10 mouse cellular contexts compared by ENCODE assay signal in genomic region chr19:7595534-7595933, GRCm38 (mm10). TPM values are rescaled to one million over a fixed set of nuclear protein-coding genes. Genes with fewer than 3 reads are reported as not detected.
DNase-seq lines count a peak whose midpoint lies in the region; ATAC-seq and TF ChIP-seq lines count a peak whose summit lies in the region.
"Had no signal": no experiment of that assay in that cellular context is flagged by ENCODE, and none has a peak within 500 bp of the region (broad histone marks: within the 10 kb centered on the region; RNA-seq: fewer than 3 reads in every experiment).

No protein-coding gene starts in this region.

- no peak for ATAC-seq in kidney, embryonic 16.5 days (ENCODE audit: low FRiP score, low TSS enrichment)
- ATAC-seq in embryonic facial prominence, embryonic 14.5 days (ENCODE audit: low read depth) = no peak
- ATAC-seq in limb, embryonic 13.5 days (ENCODE audit: low FRiP score, low read depth) = peak; percentile 72; the same call in 1 of the 2 replicates
- no peak for ATAC-seq in megakaryocyte, adult 5-6 weeks (ENCODE audit: poor library complexity, severe bottlenecking)

- H3K9me3 ChIP-seq in kidney, embryonic 16.5 days (ENCODE audit: low read length) = no peaks in the 10 kb centered on the region
- H3K9me3 ChIP-seq in ES-E14 (ENCODE audit: control insufficient read depth, insufficient read depth, low read depth, low read length) = no peaks in the 10 kb centered on the region
- no peaks in the 10 kb centered on the region for H3K9me3 ChIP-seq in embryonic facial prominence, embryonic 14.5 days (ENCODE audit: control insufficient read depth, low read length)
- no peaks in the 10 kb centered on the region for H3K9me3 ChIP-seq in limb, embryonic 13.5 days
- H3K9me3 ChIP-seq: embryonic facial prominence, embryonic 13.5 days had no signal

- no peak overlapping the region for H3K27ac ChIP-seq in kidney, embryonic 16.5 days (ENCODE audit: low read length)
- no peak overlapping the region for H3K27ac ChIP-seq in ES-E14 (ENCODE audit: insufficient read depth, low read depth, low read length, poor library complexity, severe bottlenecking)
- H3K27ac ChIP-seq in embryonic facial prominence, embryonic 14.5 days (replicated peaks; ENCODE audit: low read depth, low read length) = no peak overlapping the region
- no peak overlapping the region for H3K27ac ChIP-seq in limb, embryonic 13.5 days
- H3K27ac ChIP-seq: embryonic facial prominence, embryonic 13.5 days had no signal

- in situ Hi-C loops in ES-E14 (cut with MboI; ENCODE audit: low sequenced_read_pairs in 2 of 2, unreplicated experiment in 2 of 2) = loop anchor here in 1 of 2 experiments (5.0 kb wide), 1 partner anchor 73 kb away; no protein-coding TSS in a partner anchor

- no peak overlapping the region for H3K9ac ChIP-seq in kidney, embryonic 16.5 days (replicated peaks; ENCODE audit: low read length)
- H3K9ac ChIP-seq in ES-E14 (ENCODE audit: insufficient read depth, low read depth, low read length, poor library complexity, severe bottlenecking) = no peak overlapping the region
- no peak overlapping the region for H3K9ac ChIP-seq in embryonic facial prominence, embryonic 14.5 days (ENCODE audit: low read depth, low read length)
- no peak overlapping the region for H3K9ac ChIP-seq in limb, embryonic 13.5 days
- H3K9ac ChIP-seq: embryonic facial prominence, embryonic 13.5 days had no signal

- H3K4me2 ChIP-seq in kidney, embryonic 16.5 days (replicated peaks; ENCODE audit: low read depth, low read length) = no peak overlapping the region
- no peak overlapping the region for H3K4me2 ChIP-seq in embryonic facial prominence, embryonic 14.5 days (ENCODE audit: low read depth, low read length)
- no peak overlapping the region for H3K4me2 ChIP-seq in limb, embryonic 13.5 days (replicated peaks)
- H3K4me2 ChIP-seq: embryonic facial prominence, embryonic 13.5 days had no signal

- no peak overlapping the region for H3K4me3 ChIP-seq in kidney, embryonic 16.5 days (ENCODE audit: low read length)
- no peak overlapping the region for H3K4me3 ChIP-seq in ES-E14 (ENCODE audit: insufficient read depth in 1 of 2, low read depth in 1 of 2, low read length in 2 of 2, poor library complexity in 1 of 2, severe bottlenecking in 1 of 2)
- H3K4me3 ChIP-seq in embryonic facial prominence, embryonic 14.5 days (ENCODE audit: low read depth, low read length) = no peak overlapping the region
- no peak overlapping the region for H3K4me3 ChIP-seq in limb, embryonic 13.5 days
- H3K4me3 ChIP-seq: embryonic facial prominence, embryonic 13.5 days had no signal

- H3K27me3 ChIP-seq in kidney, embryonic 16.5 days (ENCODE audit: insufficient read depth, low read length) = no peaks in the 10 kb centered on the region
- H3K27me3 ChIP-seq in embryonic facial prominence, embryonic 14.5 days (replicated peaks; ENCODE audit: control insufficient read depth, insufficient read depth, low read length) = no peaks in the 10 kb centered on the region
- no peaks in the 10 kb centered on the region for H3K27me3 ChIP-seq in limb, embryonic 13.5 days
- H3K27me3 ChIP-seq: embryonic facial prominence, embryonic 13.5 days had no signal

- no peaks in the 10 kb centered on the region for H3K4me1 ChIP-seq in kidney, embryonic 16.5 days (ENCODE audit: insufficient read depth, low read length)
- no peaks in the 10 kb centered on the region for H3K4me1 ChIP-seq in ES-E14 (ENCODE audit: control insufficient read depth in 2 of 2, insufficient read depth in 2 of 2, low read length in 2 of 2, poor library complexity in 1 of 2)
- no peaks in the 10 kb centered on the region for H3K4me1 ChIP-seq in embryonic facial prominence, embryonic 14.5 days (ENCODE audit: control insufficient read depth, insufficient read depth, low read length)
- 0 out of 2 replicates have a peak, but pooled peaks cover 5% of the 10 kb centered on the region for H3K4me1 ChIP-seq in limb, embryonic 13.5 days

- WGBS in kidney, embryonic 16.5 days = 17% methylated on average over 2 of the region's 2 CpGs
- 7% methylated on average over 2 of the region's 2 CpGs for WGBS in embryonic facial prominence, embryonic 14.5 days
- WGBS in limb, embryonic 13.5 days = 23% methylated on average over 2 of the region's 2 CpGs

- DNase-seq in kidney, adult 18-20 months = peak; percentile 37
- peak; percentile 85 for DNase-seq in 3T3-L1 (ENCODE audit: low read depth, low spot score)
- DNase-seq in ES-E14 (ENCODE audit: low read depth, low spot score) = no peak
- DNase-seq in embryonic facial prominence, embryonic 14.5 days (ENCODE audit: low spot score) = peak; percentile 81
- no peak for DNase-seq in B cell, adult 2 months

- H3K36me3 ChIP-seq in kidney, embryonic 16.5 days (ENCODE audit: insufficient read depth, low read length) = no peaks in the 10 kb centered on the region
- no peaks in the 10 kb centered on the region for H3K36me3 ChIP-seq in ES-E14 (ENCODE audit: control insufficient read depth, insufficient read depth, low read length, poor library complexity, severe bottlenecking)
- H3K36me3 ChIP-seq in embryonic facial prominence, embryonic 14.5 days (ENCODE audit: control insufficient read depth, insufficient read depth, low read length) = no peaks in the 10 kb centered on the region
- H3K36me3 ChIP-seq in limb, embryonic 13.5 days = no peaks in the 10 kb centered on the region
- H3K36me3 ChIP-seq: embryonic facial prominence, embryonic 13.5 days had no signal

TF ChIP-seq in ES-E14, 5 proteins besides CTCF, POLR2A, EP300 and RAD21:
- TF ChIP-seq MAFK (IDR thresholded peaks at IDR 0.05; ENCODE audit: insufficient read depth, low read depth, low read length) (no peak), ZC3H11A (IDR thresholded peaks at IDR 0.05; ENCODE audit: borderline replicate concordance, low read depth, low read length) (peak; percentile 85)

RNA-seq across cellular contexts. Expression of gene Lgals12, which starts 11.5 kb away (rescaled TPM):
- polyA plus RNA-seq in kidney, embryonic 16.5 days (2015; fragmentation: Nextera tagmentation; extraction: Ambion mirVana) = 1.6 and 2.3 TPM in 2 replicates
- 0.45 and 0.53 TPM in 2 replicates for total RNA-seq in ES-E14 (2012; rRNA removed)
- polyA plus RNA-seq in embryonic facial prominence, embryonic 14.5 days (2014; fragmentation: Nextera tagmentation; extraction: Ambion mirVana) = 1.0 and 2.1 TPM in 2 replicates
- polyA plus RNA-seq in limb, embryonic 13.5 days (2015; fragmentation: Nextera tagmentation; extraction: Ambion mirVana) = 0.36 TPM in 2 replicates
- not detected in 2 replicates for total RNA-seq in megakaryocyte, adult 5-6 weeks (2015)
- total RNA-seq in megakaryocyte, adult 5-6 weeks (2017) = not detected in 2 replicates

RNA-seq across cellular contexts. Expression of gene Hrasls5, which starts 16.8 kb away (rescaled TPM):
- 0.41 TPM in 1 of 2 replicates, not detected in the other for polyA plus RNA-seq in kidney, embryonic 16.5 days (2015; fragmentation: Nextera tagmentation; extraction: Ambion mirVana)
- total RNA-seq in ES-E14 (2012; rRNA removed) = not detected in 2 replicates
- polyA plus RNA-seq in embryonic facial prominence, embryonic 14.5 days (2014; fragmentation: Nextera tagmentation; extraction: Ambion mirVana) = 0.38 TPM in 1 of 2 replicates, not detected in the other
- polyA plus RNA-seq in limb, embryonic 13.5 days (2015; fragmentation: Nextera tagmentation; extraction: Ambion mirVana) = 0.18 TPM in 1 of 2 replicates, not detected in the other
- total RNA-seq in megakaryocyte, adult 5-6 weeks (2015) = not detected in 2 replicates
- not detected in 2 replicates for total RNA-seq in megakaryocyte, adult 5-6 weeks (2017)
- polyA plus RNA-seq: embryonic facial prominence, embryonic 13.5 days; liver, embryonic 16.5 days had no signal

RNA-seq across cellular contexts. Expression of gene Pla2g16, which starts 38.3 kb away (rescaled TPM):
- 10.5 and 10.8 TPM in 2 replicates for polyA plus RNA-seq in kidney, embryonic 16.5 days (2015; fragmentation: Nextera tagmentation; extraction: Ambion mirVana)
- total RNA-seq in ES-E14 (2012; rRNA removed) = 8.3 and 10.3 TPM in 2 replicates
- 15.9 and 18.1 TPM in 2 replicates for polyA plus RNA-seq in embryonic facial prominence, embryonic 14.5 days (2014; fragmentation: Nextera tagmentation; extraction: Ambion mirVana)
- polyA plus RNA-seq in limb, embryonic 13.5 days (2015; fragmentation: Nextera tagmentation; extraction: Ambion mirVana) = 8.5 and 8.8 TPM in 2 replicates
- total RNA-seq in megakaryocyte, adult 5-6 weeks (2015) = 4.7 and 4.9 TPM in 2 replicates
- total RNA-seq in megakaryocyte, adult 5-6 weeks (2017) = 4.8 and 5.1 TPM in 2 replicates

Comparison
In these comparisons a context has a peak if more than half of its experiments do, and no peak if none do; other contexts are left out.
1. DNase-seq: peak in kidney, adult 18-20 months (single experiment), 3T3-L1 (single experiment) and embryonic facial prominence, embryonic 14.5 days (single experiment); none in ES-E14 (single experiment) and B cell, adult 2 months (0 of 2).